Mouse (Mus musculus): ENCODE measurements at regions not wholly inside any gene's neighbourhood (a gene's known extent, or its start where the extent isn't known, plus 50 kb on each side); places are given as distances from the start of the nearest gene placed in this dataset.

GRCm38 (mm10) chr5:44416844-44417589 lies 190.6 kb upstream of the Tapt1 start:
- DNase-seq (ENCODE audit: low spot score in 2 of 2), result no peak

- no peak for DNase-seq (ENCODE audit: low spot score in 2 of 2)
Measured at GRCm38 (mm10) chr5:44414441-44414840, 188.0 kb upstream of the Tapt1 start.

GRCm38 (mm10) chr5:44403300-44403699 lies 176.9 kb upstream of the Tapt1 start:
- DNase-seq (ENCODE audit: low spot score in 2 of 2), result no peak

DNA sequence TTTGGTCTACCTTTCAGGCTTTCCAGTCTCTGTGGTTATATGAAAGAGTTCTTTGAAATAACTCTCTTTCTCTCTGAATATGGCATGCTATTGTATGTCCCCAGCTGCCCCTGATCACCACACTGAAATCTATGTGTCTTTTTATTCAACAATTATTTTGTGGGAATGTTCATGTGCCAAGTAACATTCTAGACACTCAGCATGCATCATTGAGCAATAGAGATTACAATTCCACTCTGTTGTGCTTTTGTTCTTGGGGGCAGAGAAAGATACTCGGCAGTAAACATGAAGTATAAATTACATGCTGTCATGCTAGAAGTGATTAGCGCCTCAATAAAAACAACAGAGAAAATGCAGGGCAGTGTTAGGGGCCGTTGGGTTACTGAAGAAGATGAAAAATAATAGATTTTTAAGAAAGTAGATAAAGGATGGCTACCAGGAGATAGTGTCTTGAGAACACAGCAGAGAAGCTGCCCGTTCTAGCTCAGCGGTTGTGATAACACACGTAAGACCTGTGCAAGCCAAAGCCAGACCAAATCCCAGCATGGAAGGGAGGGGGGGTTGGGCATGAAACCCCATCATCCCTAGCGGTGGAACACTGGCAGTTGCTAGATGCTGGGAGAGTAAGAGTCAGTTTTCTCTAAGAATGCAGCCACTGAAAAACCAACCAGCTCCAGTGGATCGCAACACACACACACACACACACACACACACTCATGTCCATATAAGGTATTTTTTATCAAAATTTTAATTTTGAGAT lies 174.3 kb upstream of the Tapt1 start:
- DNase-seq (ENCODE audit: low spot score in 2 of 2), result no peak

GRCm38 (mm10) chr5:44387237-44387810 lies 160.9 kb upstream of the Tapt1 start:
- no peak for DNase-seq (ENCODE audit: low spot score in 2 of 2)

DNA sequence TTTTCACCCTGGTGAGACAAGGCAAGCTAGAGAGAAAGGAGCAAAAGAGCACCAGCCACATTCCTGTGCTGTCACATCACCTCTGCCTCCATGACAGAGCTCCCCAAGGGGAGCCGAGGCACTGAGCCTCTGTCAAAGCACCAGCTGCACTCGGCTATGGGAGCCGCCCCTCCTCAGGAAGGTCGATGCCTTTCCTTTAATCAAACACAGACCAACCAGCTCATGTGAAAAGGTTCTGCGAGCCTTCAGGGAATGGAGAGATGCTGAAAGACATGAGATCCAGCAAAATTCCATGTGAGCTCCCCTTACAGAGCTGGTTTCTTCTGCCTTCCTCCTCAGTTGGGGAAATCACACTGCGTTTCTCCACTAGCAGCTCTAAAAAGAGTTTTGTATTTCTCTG lies 159.8 kb upstream of the Tapt1 start:
- DNase-seq (ENCODE audit: low spot score in 2 of 2), result no peak

DNA sequence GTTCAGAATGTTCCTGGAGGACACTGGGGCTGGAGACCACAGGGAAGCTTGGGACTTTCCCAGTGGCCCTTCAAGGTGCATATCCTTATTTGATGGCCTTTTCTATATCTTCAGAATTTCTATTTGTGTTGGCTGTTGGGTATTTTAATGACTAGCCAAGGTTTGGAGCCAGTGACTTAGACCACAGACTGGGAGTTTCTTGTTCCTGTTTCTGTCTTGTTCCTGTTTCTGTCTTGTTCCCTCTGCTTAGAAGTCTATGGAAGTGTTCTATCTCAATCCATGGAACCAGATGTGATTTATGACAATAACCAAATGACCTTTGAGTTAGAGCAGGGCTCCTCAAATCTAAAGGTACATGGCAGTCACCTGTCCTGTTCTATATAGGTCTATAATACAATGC lies 156.6 kb upstream of the Tapt1 start:
- no peak for DNase-seq (ENCODE audit: low spot score in 2 of 2)

- DNase-seq (ENCODE audit: low spot score in 2 of 2), result no peak
Measured at GRCm38 (mm10) chr5:44370006-44370405, 143.6 kb upstream of the Tapt1 start.

GRCm38 (mm10) chr5:44352324-44352723 lies 125.9 kb upstream of the Tapt1 start:
- no peak for DNase-seq (ENCODE audit: low spot score in 2 of 2)

DNA sequence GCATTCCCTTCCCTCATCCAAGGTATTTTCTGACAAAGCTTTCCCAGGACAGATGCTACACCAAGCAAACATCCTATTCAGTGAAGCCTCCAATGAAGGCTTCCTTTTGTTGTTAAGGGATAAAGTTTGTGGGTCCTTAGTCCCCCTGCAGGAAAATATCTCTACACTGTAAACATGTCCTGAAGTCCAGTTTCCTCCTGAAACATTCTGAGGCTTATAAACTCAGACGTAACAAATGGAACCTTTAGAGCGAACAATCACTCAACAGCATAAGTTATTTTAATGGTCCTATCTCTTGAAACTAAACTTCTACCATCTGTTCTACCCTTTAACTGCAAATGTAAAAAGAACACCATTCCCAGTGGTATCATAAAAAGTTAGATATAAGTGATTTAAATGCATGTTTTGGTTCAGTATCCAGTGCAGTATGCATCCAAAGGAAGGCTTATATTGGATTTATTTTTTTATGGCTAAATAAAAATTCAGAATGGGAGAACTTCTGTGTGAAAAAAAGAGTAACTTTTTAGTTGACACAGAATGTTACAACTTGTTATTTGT lies 115.1 kb upstream of the Tapt1 start:
- no peak for DNase-seq (ENCODE audit: low spot score in 2 of 2)

GRCm38 (mm10) chr5:44338662-44339061 lies 112.2 kb upstream of the Tapt1 start:
- DNase-seq (ENCODE audit: low spot score in 2 of 2), result no peak

- DNase-seq (ENCODE audit: low spot score in 2 of 2), result no peak
Measured at GRCm38 (mm10) chr5:44335756-44336155, 109.3 kb upstream of the Tapt1 start.

DNA sequence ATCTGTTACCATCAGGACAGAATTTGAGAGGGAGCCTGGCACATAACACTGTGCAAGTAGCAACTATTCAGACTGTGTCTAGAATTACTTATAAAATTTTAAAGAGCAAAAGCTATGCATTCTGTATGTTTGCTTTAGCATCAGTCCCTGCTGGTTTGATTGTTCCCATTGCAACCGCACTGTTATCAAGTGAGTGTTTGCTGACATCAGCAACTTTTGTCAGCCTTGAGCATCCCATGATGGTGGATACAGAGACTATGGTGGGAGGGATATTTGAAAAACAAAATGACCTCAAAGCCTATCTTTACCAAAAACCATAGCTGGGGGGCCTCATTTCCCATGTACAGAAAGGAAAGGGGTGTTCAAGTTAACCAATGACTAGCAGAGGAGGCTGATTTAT lies 93.2 kb upstream of the Tapt1 start:
- DNase-seq (ENCODE audit: low spot score in 2 of 2), result no peak

- DNase-seq (ENCODE audit: low spot score in 2 of 2), result no peak
Measured at GRCm38 (mm10) chr5:44306769-44307557, 80.5 kb upstream of the Tapt1 start.

DNA sequence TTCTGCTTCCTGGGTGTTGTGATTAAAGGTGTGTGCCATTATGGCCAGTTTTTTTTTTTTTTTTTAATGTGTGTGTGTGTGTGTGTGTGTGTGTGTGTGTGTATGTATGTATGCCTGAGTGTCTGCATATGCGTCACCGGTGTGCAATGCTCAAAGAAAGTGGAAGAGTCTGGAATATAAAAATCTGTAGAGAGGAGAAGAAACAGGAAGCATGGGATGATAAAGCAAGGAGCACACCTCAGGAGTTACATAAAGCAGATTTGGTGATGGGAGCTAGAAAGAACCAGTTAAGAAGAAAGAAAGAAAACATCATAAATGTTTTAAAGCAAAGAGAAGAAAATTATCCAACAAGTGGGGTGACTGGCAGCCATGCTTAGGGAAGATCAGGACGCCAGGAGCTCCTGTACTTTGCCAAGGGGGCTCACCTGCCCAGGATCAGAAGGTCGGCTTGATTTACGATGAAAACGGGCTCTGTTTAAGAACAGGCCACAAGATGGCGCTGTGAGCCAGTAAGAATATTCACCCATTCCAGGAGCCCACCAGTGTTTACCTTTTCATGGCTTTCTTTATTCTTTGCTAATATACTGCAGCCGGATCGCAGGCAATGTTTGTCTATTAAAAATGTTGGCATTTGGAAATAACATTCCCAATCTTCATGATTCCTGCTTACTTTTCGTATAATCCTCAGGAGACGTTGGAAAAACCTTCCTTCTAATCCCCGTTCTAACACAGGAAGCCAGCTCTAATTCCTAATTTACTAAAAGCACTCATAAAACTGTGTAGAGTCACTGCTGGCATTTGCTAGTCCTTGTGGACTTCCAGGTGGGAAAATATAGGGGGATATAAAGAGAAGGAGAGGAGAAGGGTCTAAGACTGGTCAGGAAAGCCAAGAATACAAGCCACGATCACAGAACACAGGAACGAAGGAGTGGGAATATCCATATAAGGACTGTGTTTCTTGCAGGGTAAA lies 77.7 kb upstream of the Tapt1 start:
- no peak for DNase-seq (ENCODE audit: low spot score in 2 of 2)

GRCm38 (mm10) chr5:44284384-44284783 lies 58.0 kb upstream of the Tapt1 start:
- DNase-seq (ENCODE audit: low spot score in 2 of 2), result peak; percentile 19 to 26
